Mouse (Mus musculus): ENCODE results near the gene Dbf4.

The Dbf4 gene

DNA sequence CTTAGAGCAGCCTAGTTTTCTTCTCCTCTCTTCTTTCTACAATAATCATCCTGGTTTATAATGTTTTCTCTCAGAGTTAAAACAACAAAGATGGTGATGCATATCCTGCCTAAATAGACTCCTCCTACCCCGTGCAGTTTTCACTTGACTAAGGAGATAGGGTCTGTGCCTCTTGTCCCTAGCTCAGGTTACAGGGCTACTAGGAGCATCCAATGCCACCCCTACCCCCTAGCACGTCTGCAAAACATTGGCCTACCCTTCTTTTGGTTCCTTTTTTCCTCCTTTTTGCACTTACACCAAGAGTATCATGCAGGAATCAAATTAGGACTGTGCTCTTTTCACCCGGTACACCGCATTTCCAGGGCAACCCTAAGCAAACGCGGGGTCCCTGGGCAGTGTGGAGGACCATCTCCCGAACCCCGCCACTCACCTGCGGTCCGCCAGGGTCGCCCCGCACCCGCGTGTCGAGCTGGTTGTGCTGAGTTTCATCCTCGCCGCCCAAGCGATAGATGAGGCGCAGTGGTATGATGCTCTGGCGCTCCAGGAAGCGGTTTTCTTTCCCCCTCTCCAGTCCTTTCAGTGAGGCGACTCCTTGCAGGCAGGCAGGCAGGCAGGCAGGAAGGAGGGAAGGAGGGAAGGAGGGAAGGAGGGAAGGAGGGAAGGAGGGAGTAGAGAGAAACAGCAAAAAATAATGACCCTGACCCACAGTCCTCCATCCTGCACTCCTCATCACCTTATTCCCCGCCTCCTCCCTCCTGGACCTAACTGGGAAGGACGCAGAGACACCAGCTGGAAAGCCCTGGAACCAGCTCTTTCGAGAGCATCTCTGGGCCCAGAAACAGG, 55.5 kb downstream of the Dbf4 start:
- DNase-seq: no peak

DNA sequence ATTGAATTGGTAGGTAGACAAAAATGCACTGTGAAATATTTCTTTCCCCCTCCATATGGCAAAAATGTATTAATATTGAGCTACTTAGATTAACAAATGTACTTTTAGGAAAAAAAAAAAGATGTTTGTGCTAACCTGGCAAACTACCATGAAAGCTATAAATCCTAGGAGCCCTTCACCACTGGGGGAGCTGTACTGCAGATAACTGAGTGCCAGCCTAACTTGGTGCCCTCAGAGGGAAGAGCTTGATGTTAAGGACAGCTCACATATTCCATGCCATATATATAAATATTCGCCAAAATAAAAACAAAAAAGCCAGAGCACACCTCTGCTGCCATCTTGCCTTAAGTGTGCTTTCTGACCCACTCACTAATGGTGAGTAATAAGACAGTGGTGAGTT, 60.2 kb downstream of the Dbf4 start:
- DNase-seq: no peak

DNA sequence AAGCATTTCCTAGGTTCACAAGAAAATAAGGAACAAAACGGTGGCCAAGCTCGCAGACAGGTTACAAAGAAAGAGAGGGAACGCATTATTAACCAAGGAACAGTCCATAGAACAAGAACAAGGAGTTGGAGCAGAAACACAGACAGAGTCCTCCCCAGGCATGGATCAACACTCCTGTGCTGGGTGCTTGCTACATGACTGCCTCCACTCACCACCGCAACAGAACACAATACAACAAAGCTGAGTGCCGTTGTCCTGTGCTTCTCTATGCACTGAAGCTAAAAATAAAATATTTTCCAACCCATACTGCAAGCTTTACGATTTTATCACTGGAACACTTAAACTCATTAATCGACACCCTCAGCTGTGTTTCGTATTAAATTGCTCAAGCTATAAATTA, 64.8 kb downstream of the Dbf4 start:
- no peak for DNase-seq

DNA sequence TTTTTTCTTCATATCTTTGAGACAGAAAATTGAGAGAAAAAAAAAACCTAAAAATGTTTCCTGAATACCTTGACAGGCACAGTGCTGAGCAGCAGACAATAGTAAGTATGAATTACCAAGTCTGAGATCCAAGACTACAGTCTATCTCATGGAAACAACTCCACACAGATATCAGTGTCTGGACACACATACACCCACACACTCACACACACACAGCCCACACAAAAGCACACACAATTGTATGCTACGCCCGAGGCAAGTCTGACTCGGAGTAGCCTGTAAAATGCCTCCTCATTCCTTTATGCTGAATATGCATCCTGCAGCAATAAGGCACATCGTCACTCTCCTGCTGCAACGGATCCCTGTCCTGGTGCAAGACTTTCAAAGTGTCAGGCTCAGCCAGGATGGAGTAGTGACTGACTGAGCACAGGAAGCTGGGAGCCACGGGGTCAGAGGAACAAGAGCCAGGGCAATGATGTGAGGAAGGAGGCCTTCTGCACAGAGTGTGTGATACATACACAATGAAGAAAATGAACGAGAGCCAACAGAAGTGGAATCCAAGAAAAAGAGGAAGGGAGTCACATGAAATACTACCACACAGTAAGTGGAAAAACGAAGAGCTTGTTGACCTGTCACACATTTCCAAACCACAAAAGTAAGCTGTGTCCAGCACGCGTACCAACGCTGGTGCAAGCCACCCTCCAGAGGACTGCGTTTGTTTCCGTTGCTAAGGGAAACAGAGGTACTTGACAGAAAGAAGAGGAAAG, 65.4 kb downstream of the Dbf4 start:
- no peak for DNase-seq

DNA sequence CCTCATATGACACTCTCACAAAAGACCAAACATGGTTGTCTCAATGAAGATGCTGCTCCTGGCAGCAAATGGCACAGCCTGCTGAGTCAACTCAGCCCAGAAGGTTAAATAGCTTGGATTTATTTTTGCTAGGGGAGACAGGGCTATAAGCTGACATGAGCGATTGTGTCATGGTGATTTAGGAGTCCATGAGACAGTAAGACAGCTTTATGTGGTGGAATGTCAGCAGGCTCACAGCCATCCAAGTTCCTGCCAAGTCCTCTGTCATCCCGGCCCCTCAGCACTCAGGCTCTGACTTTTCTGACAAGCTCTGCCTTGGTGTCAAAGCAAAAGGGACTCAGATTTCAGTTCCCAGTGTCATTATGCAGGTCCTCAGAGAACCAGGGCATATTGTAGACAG, 66.2 kb downstream of the Dbf4 start:
- DNase-seq: no peak

DNA sequence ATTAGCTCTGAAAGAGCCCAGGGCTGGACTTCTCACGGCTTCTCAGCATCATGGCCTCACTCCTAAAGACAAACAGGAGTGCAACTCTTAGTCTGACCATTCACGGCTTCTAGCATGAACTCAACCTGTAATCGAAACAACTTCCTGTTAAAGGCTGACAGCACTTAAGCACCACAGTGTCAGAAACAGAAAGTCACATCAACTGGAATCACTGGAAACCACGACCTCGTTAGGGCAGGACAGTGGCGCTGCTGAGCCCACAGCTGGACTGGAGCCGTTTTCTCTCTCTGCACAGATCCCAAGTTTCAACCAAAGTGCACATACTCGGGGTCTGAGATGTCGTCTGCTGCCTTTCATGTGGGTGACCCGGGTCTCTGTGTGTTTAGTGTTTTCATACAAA, 73.0 kb downstream of the Dbf4 start:
- no peak for DNase-seq
